Mouse (Mus musculus) heart, embryonic 16.5 days (tissue): ENCODE data around the gene Cd200r1. TPM values are rescaled to one million over a fixed set of nuclear protein-coding genes. Genes with fewer than 3 reads are reported as not detected.

ENCODE experiments used
- ATAC-seq: fragments of 200-750 bp; cut with Nextera tagmentation; replicated peaks from 2 replicates; pipeline ENCODE4 v1.8.0; 2017; ENCODE audit warnings: moderate number of reproducible peaks; ENCODE audit not compliant: insufficient read depth, low FRiP score; ENCODE audit errors: extremely low read depth
- H3K27ac ChIP-seq: fragments of 300-500 bp; sonication (generic); 2 replicates; pipeline ENCODE4 v1.5.1; 2014; ENCODE audit warnings: mild to moderate bottlenecking, low read length, control low read depth, moderate library complexity
- H3K27me3 ChIP-seq: fragments of 300-500 bp; sonication (generic); 2 replicates; pipeline ENCODE4 v1.6.1; 2014; ENCODE audit warnings: low read length, mixed read lengths; ENCODE audit not compliant: control insufficient read depth, insufficient read depth
- H3K36me3 ChIP-seq: fragments of 300-500 bp; sonication (generic); 2 replicates; pipeline ENCODE4 v1.6.1; 2014; ENCODE audit not compliant: control insufficient read depth, insufficient read depth
- H3K4me1 ChIP-seq: fragments of 300-500 bp; sonication (generic); 2 replicates; pipeline ENCODE4 v1.6.1; 2014; ENCODE audit warnings: low read length, mixed read lengths; ENCODE audit not compliant: control insufficient read depth, insufficient read depth
- H3K4me2 ChIP-seq: fragments of 300-500 bp; sonication (generic); 2 replicates; pipeline ENCODE4 v1.6.1; 2014; ENCODE audit warnings: low read depth, mild to moderate bottlenecking, control low read depth, low read length
- H3K4me3 ChIP-seq: fragments of 300-500 bp; sonication (generic); 2 replicates; pipeline ENCODE4 v1.5.1; 2014; ENCODE audit warnings: mild to moderate bottlenecking, control low read depth, low read length
- H3K9ac ChIP-seq: fragments of 300-500 bp; sonication (generic); 2 replicates; pipeline ENCODE4 v1.6.1; 2014; ENCODE audit warnings: low read length, control low read depth
- H3K9me3 ChIP-seq: fragments of 300-500 bp; sonication (generic); replicated peaks from 2 replicates; pipeline ENCODE4 v1.6.1; 2016; ENCODE audit warnings: low read length; ENCODE audit not compliant: control insufficient read depth
- WGBS: fragments of 180-500 bp; shearing (Covaris S2); extraction: QIAGEN DNeasy Blood & Tissue Kit; methylation state at CpG from one replicate; pipeline ENCODE4 v1.1.7; 2014; 5-methylcytosine and 5-hydroxymethylcytosine counted together
- polyA plus RNA-seq: library from polyadenylated mRNA; unstranded; fragments of >200 nt; fragmentation: Nextera tagmentation; extraction: Ambion mirVana; gene quantifications from 2 replicates; pipeline ENCODE4 v1.2.1, GENCODE M21; 2015

Cd200r1 gene
- polyA plus RNA-seq = 1.2 and 1.4 TPM in 2 replicates

DNA sequence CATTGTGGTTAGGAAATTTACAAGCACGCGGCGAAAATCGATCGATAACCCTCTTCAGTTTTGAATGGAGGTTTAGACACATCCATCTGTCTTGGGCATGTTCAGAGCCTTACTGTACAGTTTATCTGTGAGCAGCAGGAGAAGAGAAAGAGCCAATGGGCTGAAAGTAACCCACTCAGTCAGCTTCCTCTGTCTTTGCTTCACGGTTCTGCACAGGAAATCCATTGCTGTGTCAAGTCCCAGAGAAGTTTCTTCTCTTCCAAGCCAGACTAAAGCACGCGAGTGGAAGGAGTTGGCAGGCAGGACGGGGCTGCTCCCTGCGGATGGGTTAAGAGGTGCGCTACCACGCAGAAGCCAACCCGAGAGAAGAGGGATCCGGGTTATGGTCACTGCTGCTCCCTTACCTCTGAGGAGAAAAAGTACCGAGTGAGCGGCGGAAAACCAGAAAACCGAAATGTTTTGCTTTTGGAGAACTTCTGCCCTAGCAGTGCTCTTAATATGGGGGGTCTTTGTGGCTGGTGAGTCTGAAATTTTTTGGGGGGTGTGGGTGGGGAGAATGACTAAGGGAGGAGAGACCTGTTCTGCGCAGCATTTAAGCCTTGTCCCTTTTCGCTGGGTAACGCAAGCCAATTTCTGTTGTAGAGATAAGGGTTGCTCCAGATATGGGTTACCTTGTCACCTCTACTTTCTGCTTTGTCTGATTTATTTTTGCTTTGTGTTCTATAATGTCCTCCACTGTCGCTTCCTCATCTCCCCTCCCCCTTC lies at the start of gene Cd200r1:
Gene Cd200r1 (plus strand): TSS at position 182 of the 765 bp plus-strand sequence.
- WGBS = 63% methylated on average over 22 of the region's 22 CpGs
- H3K36me3 ChIP-seq = no peaks in the 10 kb centered on the region
- H3K4me2 ChIP-seq = peak within 1 kb of the TSS; percentile 54

DNA sequence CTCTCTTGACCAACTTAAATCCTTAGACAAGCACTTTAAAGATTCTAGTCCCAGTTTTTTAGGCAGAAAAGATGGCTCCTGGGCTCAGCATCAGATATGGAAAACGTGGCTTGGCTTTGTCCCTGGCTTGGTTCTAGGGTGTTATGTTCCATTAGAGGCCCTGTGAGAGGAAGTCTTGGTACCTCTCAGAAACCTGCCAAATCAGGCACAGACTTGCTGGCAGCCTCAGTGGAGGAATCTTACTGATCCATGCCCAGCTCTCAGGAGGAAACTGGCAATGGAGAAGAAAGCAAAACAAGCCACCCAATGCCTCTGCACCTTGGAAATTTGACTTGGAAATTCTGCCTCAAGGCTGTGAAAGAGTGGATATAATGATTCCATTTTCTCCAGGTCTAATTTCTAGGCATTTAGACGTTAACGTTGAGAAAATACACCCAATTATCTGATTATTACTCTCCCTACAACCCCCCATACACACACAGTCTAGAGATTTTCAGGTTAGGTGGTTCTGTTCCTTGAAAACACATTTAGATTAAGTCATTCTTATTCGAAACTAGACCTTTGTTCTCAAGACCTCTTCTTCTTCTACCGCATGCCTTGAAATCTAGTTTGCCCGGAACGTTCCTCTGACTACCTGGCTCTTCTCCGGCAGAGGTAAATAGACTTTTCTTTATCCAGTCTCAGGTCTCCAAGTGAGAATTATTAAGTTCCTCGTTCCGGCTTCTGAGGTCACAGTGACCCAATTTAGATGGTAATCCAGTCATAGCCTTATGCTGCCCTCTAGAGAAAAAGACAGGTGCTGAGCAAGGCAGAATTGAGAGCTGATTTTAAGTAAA lies 49.0 kb upstream of the Cd200r1 start:
- no peaks in the 10 kb centered on the region for H3K9me3 ChIP-seq
- H3K4me1 ChIP-seq = 0 out of 2 replicates have a peak, but pooled peaks cover 4% of the 10 kb centered on the region
- 0 out of 2 replicates have a peak overlapping the region, but pooled peaks have one; percentile 12 for H3K9ac ChIP-seq
- no peak overlapping the region for H3K4me2 ChIP-seq
- no peaks in the 10 kb centered on the region for H3K27me3 ChIP-seq
- 41% methylated on average over 10 of the region's 10 CpGs for WGBS
- H3K36me3 ChIP-seq = no peaks in the 10 kb centered on the region; the same call in 1 of the 2 replicates
- H3K4me3 ChIP-seq = no peak overlapping the region
- no peak for ATAC-seq
- H3K27ac ChIP-seq = no peak overlapping the region

More for the DNA sequence above, at the start of gene Cd200r1:
- H3K27ac ChIP-seq = no peak within 1 kb of the TSS
- H3K4me1 ChIP-seq = no peaks in the 10 kb centered on the region
- no peaks in the 10 kb centered on the region for H3K27me3 ChIP-seq
- ATAC-seq = no peak
- H3K4me3 ChIP-seq = peak within 1 kb of the TSS; percentile 27
- H3K9ac ChIP-seq = peak within 1 kb of the TSS; percentile 36; the same call in 1 of the 2 replicates
- no peaks in the 10 kb centered on the region for H3K9me3 ChIP-seq

DNA sequence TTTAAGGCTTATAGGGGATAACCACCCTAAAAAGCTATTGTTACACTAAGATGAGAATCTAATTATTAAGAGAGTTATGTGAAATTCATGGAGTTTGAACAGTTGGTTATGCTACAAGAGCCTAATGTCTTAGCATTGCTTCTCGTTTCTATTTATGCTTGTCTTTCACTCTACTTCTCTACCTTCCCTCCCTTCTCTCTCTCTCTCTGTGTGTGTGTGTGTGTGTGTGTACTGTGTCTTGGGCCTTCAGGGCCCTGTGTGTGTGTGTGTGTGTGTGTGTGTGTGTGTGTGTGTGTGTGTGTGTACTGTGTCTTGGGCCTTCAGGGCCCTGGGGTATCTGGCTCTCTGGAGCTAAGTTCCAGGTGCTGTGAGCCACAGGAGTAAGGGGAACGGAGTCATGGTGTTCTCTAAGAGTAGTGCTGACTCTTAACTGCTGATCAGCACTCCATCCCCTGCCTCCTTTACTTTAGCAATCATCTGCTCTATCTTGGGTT lies 48.3 kb upstream of the Cd200r1 start:
- no peaks in the 10 kb centered on the region for H3K27me3 ChIP-seq
- no peak overlapping the region for H3K9ac ChIP-seq
- H3K36me3 ChIP-seq = no peaks in the 10 kb centered on the region; the same call in 1 of the 2 replicates
- no peak overlapping the region for H3K4me2 ChIP-seq
- H3K4me1 ChIP-seq = 0 out of 2 replicates have a peak, but pooled peaks cover 4% of the 10 kb centered on the region
- WGBS = 75% methylated on average over 2 of the region's 2 CpGs
- no peak for ATAC-seq
- no peak overlapping the region for H3K27ac ChIP-seq
- H3K9me3 ChIP-seq = no peaks in the 10 kb centered on the region
- H3K4me3 ChIP-seq = no peak overlapping the region

DNA sequence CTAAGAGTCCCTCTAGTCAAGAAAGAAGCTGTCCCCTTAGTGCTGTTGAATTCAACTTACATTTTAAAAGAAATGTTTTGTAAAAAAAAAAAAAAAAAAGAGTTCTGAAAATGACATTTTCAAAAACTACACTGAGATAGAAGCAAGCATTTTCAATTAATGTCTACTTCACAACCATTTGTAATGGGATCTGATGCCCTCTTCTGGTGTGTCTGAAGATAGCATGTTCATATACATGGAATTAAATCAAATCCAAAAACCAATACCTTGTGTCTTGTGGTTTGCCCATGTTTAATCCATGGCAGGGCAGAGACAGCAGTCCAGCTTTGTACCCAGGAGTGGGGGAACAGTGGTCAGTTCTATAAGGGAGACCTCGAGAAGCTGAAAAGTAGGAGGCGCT lies 47.7 kb upstream of the Cd200r1 start:
- H3K27me3 ChIP-seq = no peaks in the 10 kb centered on the region
- no peak overlapping the region for H3K4me3 ChIP-seq
- H3K4me1 ChIP-seq = peaks cover 7% of the 10 kb centered on the region
- WGBS = 81% methylated on average over 2 of the region's 2 CpGs
- no peak for ATAC-seq
- no peak overlapping the region for H3K9ac ChIP-seq
- no peaks in the 10 kb centered on the region for H3K9me3 ChIP-seq
- H3K4me2 ChIP-seq = no peak overlapping the region
- H3K36me3 ChIP-seq = no peaks in the 10 kb centered on the region; the same call in 1 of the 2 replicates
- H3K27ac ChIP-seq = no peak overlapping the region

DNA sequence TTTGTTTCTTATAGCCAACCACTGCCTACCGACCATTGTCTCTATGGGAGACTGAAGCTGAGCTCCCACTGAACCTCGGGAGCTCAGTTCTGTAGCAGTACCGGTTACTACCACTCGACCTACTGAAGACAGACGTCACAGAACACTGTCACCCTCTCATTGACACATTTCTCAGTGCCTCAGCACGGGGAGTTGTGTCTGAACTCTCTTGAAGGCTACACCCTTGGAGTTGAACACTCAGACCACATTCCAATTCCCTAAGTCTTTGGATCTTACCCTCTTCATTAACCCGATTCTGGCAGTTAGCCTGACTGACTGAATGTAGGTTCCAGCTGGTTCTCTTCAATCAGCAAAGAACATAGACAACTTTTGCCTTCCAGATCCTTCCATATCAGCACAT lies 46.2 kb upstream of the Cd200r1 start:
- Histone ChIP-seq H3K4me1 (peaks cover 14% of the 10 kb centered on the region), H3K27me3 (no peaks in the 10 kb centered on the region), H3K4me3 (no peak overlapping the region), H3K36me3 (no peaks in the 10 kb centered on the region; the same call in 1 of the 2 replicates), H3K4me2 (no peak overlapping the region), H3K9me3 (no peaks in the 10 kb centered on the region), H3K27ac (no peak overlapping the region), H3K9ac (no peak overlapping the region)
- no peak for ATAC-seq
- WGBS = 57% methylated on average over 7 of the region's 7 CpGs

DNA sequence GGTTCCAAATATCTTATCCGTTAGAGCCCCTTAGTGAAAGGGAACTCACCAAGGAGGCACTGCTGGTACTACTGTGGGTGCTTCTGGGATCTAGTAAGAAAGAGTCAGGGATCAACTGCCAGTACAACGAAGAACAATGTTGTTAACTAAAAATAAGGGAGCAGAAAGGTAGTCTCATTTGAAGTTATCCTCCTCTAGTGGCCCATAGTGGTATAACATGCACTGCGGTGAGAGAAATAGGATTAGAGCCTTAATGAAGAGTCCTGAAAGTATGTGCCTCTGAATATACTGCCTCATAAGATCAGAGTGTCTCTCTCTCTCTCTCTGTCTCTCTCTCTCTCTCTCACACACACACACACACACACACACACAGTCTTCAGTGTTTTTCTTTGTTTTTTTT lies 45.0 kb upstream of the Cd200r1 start:
- Histone ChIP-seq H3K27ac (no peak overlapping the region), H3K4me3 (no peak overlapping the region), H3K27me3 (no peaks in the 10 kb centered on the region), H3K4me1 (peaks cover 18% of the 10 kb centered on the region), H3K36me3 (no peaks in the 10 kb centered on the region; the same call in 1 of the 2 replicates), H3K9ac (no peak overlapping the region), H3K4me2 (no peak overlapping the region), H3K9me3 (no peaks in the 10 kb centered on the region)
- no peak for ATAC-seq
- 74% methylated on average over 3 of the region's 3 CpGs for WGBS

DNA sequence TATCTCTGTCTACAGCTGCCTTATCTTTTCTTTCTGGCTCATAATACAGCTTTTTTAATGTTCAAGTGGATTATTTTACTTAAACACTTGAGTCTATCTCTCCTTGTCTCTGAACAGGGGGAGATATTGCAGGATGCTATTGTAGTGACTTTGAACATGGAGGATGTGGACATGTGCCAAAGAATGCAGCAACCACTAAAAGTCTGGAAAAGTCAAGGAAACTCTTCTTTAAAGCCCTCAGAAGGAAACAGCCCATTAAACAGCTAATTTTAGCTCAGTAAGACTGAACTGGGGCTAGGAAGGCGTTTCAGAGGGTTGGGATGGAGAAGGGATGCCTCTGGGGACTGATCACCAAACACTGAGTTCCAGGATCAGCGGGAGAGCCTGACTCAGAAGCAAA lies 42.9 kb upstream of the Cd200r1 start:
- H3K9ac ChIP-seq = no peak overlapping the region; the same call in 1 of the 2 replicates
- H3K4me2 ChIP-seq = peak overlapping the region; percentile 15; the same call in 1 of the 2 replicates
- peaks cover 20% of the 10 kb centered on the region for H3K4me1 ChIP-seq
- no peaks in the 10 kb centered on the region for H3K9me3 ChIP-seq
- H3K27ac ChIP-seq = peak overlapping the region; percentile 31
- H3K4me3 ChIP-seq = no peak overlapping the region
- H3K36me3 ChIP-seq = no peaks in the 10 kb centered on the region; the same call in 1 of the 2 replicates
- no peak for ATAC-seq
- 52% methylated on average over 2 of the region's 2 CpGs for WGBS
- H3K27me3 ChIP-seq = no peaks in the 10 kb centered on the region

DNA sequence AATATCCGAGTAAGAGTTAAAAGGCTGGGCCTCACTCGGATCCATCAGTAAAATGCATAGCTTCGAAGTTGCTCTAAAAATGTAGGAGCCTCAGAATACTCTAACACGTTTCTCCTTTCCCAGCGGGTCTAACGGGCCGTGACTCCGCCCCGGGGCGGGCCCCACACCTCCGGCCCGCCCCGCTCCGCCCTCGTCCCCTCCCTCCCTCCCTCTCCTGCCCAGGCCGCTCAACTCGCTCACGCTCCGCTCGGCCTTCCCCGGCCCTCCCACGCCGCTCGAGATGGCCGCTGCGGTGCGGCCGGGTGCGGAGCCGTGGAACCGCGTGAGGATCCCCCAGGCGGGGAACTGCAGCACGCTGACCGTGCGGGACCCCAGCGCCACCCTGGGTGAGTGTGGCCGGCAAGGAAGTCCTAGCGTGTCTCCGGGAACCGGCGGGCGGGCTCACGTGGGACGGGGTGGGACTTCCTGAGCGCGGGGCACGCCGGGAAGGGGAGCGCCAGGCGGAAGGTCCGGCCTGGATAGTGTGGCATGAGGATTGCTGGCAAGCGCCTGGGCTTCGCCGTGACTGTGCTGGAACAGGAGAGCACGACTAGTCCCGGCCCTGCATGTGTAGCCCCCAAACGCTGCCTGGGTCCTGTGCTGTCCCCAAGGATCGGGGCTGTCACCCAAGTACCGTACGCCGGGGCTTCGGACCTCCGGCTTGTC lies 41.3 kb upstream of the Cd200r1 start, which contains the start of gene Nepro:
Gene Nepro (plus strand): TSS at position 219 of the 705 bp plus-strand sequence.
- H3K4me2 ChIP-seq = peak within 1 kb of the TSS; percentile 81
- under 1% methylated on average over 64 of the region's 64 CpGs for WGBS
- no peaks in the 10 kb centered on the region for H3K27me3 ChIP-seq
- H3K36me3 ChIP-seq = peaks cover under 1% of the 10 kb centered on the region; the same call in 1 of the 2 replicates
- peak within 1 kb of the TSS; percentile 90 for H3K9ac ChIP-seq
- H3K9me3 ChIP-seq = no peaks in the 10 kb centered on the region
- peak within 1 kb of the TSS; percentile 96 for H3K27ac ChIP-seq
- H3K4me1 ChIP-seq = peaks cover 20% of the 10 kb centered on the region
- peak within 1 kb of the TSS; percentile 81 for H3K4me3 ChIP-seq
- ATAC-seq = peak; percentile 98
